Mouse (Mus musculus): Measurements from ENCODE around the gene Dnah6. TPM values are rescaled to one million over a fixed set of nuclear protein-coding genes. Genes with fewer than 3 reads are reported as not detected.

The Dnah6 gene
- polyA plus RNA-seq, 1 experiment: 0.04 TPM

- H3K27me3 ChIP-seq (ENCODE audit: control insufficient read depth, insufficient read depth, low read length): no peaks in the 10 kb centered on the region
- no peaks in the 10 kb centered on the region for H3K36me3 ChIP-seq (ENCODE audit: control insufficient read depth, insufficient read depth, low read length)
- no peaks in the 10 kb centered on the region for H3K4me1 ChIP-seq (ENCODE audit: control insufficient read depth, insufficient read depth, insufficient read length, low read length)
- no peak overlapping the region for H3K27ac ChIP-seq (ENCODE audit: insufficient read depth, low read depth, low read length)
- no peak for TF ChIP-seq CTCF (IDR thresholded peaks at IDR 0.05; ENCODE audit: extremely low read depth, insufficient read length, insufficient replicate concordance, low read depth, low read length)
- no peak for TF ChIP-seq POLR2A (IDR thresholded peaks at IDR 0.05; ENCODE audit: low read depth, low read length)
- no peak overlapping the region for H3K4me3 ChIP-seq (ENCODE audit: low read depth, low read length)
- 47% methylated on average over 2 of the region's 2 CpGs for WGBS
Measured at GRCm38 (mm10) chr6:73113898-73114297, 107.6 kb downstream of the Dnah6 start.

GRCm38 (mm10) chr6:73113365-73113764 lies 108.1 kb downstream of the Dnah6 start:
- 3% methylated on average over 2 of the region's 2 CpGs for WGBS
- no peaks in the 10 kb centered on the region for H3K4me1 ChIP-seq (ENCODE audit: control insufficient read depth, insufficient read depth, insufficient read length, low read length)
- TF ChIP-seq CTCF (IDR thresholded peaks at IDR 0.05; ENCODE audit: extremely low read depth, insufficient read length, insufficient replicate concordance, low read depth, low read length) (no peak), POLR2A (IDR thresholded peaks at IDR 0.05; ENCODE audit: low read depth, low read length) (no peak)
- no peak overlapping the region for H3K27ac ChIP-seq (ENCODE audit: insufficient read depth, low read depth, low read length)
- H3K36me3 ChIP-seq (ENCODE audit: control insufficient read depth, insufficient read depth, low read length): no peaks in the 10 kb centered on the region
- no peak overlapping the region for H3K4me3 ChIP-seq (ENCODE audit: low read depth, low read length)
- no peaks in the 10 kb centered on the region for H3K27me3 ChIP-seq (ENCODE audit: control insufficient read depth, insufficient read depth, low read length)

- Histone ChIP-seq H3K27ac (ENCODE audit: insufficient read depth, low read depth, low read length) (no peak overlapping the region), H3K4me3 (ENCODE audit: low read depth, low read length) (no peak overlapping the region), H3K27me3 (ENCODE audit: control insufficient read depth, insufficient read depth, low read length) (no peaks in the 10 kb centered on the region), H3K4me1 (ENCODE audit: control insufficient read depth, insufficient read depth, insufficient read length, low read length) (no peaks in the 10 kb centered on the region), H3K36me3 (ENCODE audit: control insufficient read depth, insufficient read depth, low read length) (no peaks in the 10 kb centered on the region)
- 89% methylated on average over 4 of the region's 4 CpGs for WGBS
- TF ChIP-seq CTCF (IDR thresholded peaks at IDR 0.05; ENCODE audit: extremely low read depth, insufficient read length, insufficient replicate concordance, low read depth, low read length) (no peak), POLR2A (IDR thresholded peaks at IDR 0.05; ENCODE audit: low read depth, low read length) (no peak)
Measured at GRCm38 (mm10) chr6:73093133-73093532, 128.3 kb downstream of the Dnah6 start.

GRCm38 (mm10) chr6:73090836-73091235 lies 130.6 kb downstream of the Dnah6 start:
- Histone ChIP-seq H3K4me1 (ENCODE audit: control insufficient read depth, insufficient read depth, insufficient read length, low read length) (no peaks in the 10 kb centered on the region), H3K4me3 (ENCODE audit: low read depth, low read length) (no peak overlapping the region), H3K27ac (ENCODE audit: insufficient read depth, low read depth, low read length) (no peak overlapping the region), H3K36me3 (ENCODE audit: control insufficient read depth, insufficient read depth, low read length) (no peaks in the 10 kb centered on the region), H3K27me3 (ENCODE audit: control insufficient read depth, insufficient read depth, low read length) (no peaks in the 10 kb centered on the region)
- TF ChIP-seq CTCF (IDR thresholded peaks at IDR 0.05; ENCODE audit: extremely low read depth, insufficient read length, insufficient replicate concordance, low read depth, low read length) (no peak), POLR2A (IDR thresholded peaks at IDR 0.05; ENCODE audit: low read depth, low read length) (no peak)
- 61% methylated on average over 8 of the region's 8 CpGs for WGBS

GRCm38 (mm10) chr6:73082571-73082970 lies 138.9 kb downstream of the Dnah6 start:
- WGBS: 92% methylated on average over 9 of the region's 9 CpGs
- Histone ChIP-seq H3K27ac (ENCODE audit: insufficient read depth, low read depth, low read length) (no peak overlapping the region), H3K36me3 (ENCODE audit: control insufficient read depth, insufficient read depth, low read length) (no peaks in the 10 kb centered on the region), H3K4me1 (ENCODE audit: control insufficient read depth, insufficient read depth, insufficient read length, low read length) (no peaks in the 10 kb centered on the region), H3K27me3 (ENCODE audit: control insufficient read depth, insufficient read depth, low read length) (no peaks in the 10 kb centered on the region), H3K4me3 (ENCODE audit: low read depth, low read length) (no peak overlapping the region)
- TF ChIP-seq CTCF (IDR thresholded peaks at IDR 0.05; ENCODE audit: extremely low read depth, insufficient read length, insufficient replicate concordance, low read depth, low read length) (no peak), POLR2A (IDR thresholded peaks at IDR 0.05; ENCODE audit: low read depth, low read length) (no peak)

GRCm38 (mm10) chr6:73072093-73072786 lies 149.2 kb downstream of the Dnah6 start:
- Histone ChIP-seq H3K27me3 (ENCODE audit: control insufficient read depth, insufficient read depth, low read length) (no peaks in the 10 kb centered on the region), H3K4me3 (ENCODE audit: low read depth, low read length) (no peak overlapping the region), H3K4me1 (ENCODE audit: control insufficient read depth, insufficient read depth, insufficient read length, low read length) (no peaks in the 10 kb centered on the region), H3K27ac (ENCODE audit: insufficient read depth, low read depth, low read length) (no peak overlapping the region), H3K36me3 (ENCODE audit: control insufficient read depth, insufficient read depth, low read length) (no peaks in the 10 kb centered on the region)
- TF ChIP-seq POLR2A (IDR thresholded peaks at IDR 0.05; ENCODE audit: low read depth, low read length) (no peak), CTCF (IDR thresholded peaks at IDR 0.05; ENCODE audit: extremely low read depth, insufficient read length, insufficient replicate concordance, low read depth, low read length) (no peak)
- 40% methylated on average over 3 of the region's 3 CpGs for WGBS

GRCm38 (mm10) chr6:73071214-73071613 lies 150.2 kb downstream of the Dnah6 start:
- 13% methylated on average over 3 of the region's 3 CpGs for WGBS
- no peak overlapping the region for H3K4me3 ChIP-seq (ENCODE audit: low read depth, low read length)
- H3K27ac ChIP-seq (ENCODE audit: insufficient read depth, low read depth, low read length): no peak overlapping the region
- TF ChIP-seq CTCF (IDR thresholded peaks at IDR 0.05; ENCODE audit: extremely low read depth, insufficient read length, insufficient replicate concordance, low read depth, low read length) (no peak), POLR2A (IDR thresholded peaks at IDR 0.05; ENCODE audit: low read depth, low read length) (no peak)
- H3K27me3 ChIP-seq (ENCODE audit: control insufficient read depth, insufficient read depth, low read length): no peaks in the 10 kb centered on the region
- no peaks in the 10 kb centered on the region for H3K36me3 ChIP-seq (ENCODE audit: control insufficient read depth, insufficient read depth, low read length)
- no peaks in the 10 kb centered on the region for H3K4me1 ChIP-seq (ENCODE audit: control insufficient read depth, insufficient read depth, insufficient read length, low read length)
